Mouse (Mus musculus) limb, embryonic 12.5 days (tissue): ENCODE measurements around the gene Pheta2. TPM values are rescaled to one million over a fixed set of nuclear protein-coding genes. Genes with fewer than 3 reads are reported as not detected.

Source experiments
- ATAC-seq: fragments of 200-750 bp; cut with Nextera tagmentation; 2 replicates; pipeline ENCODE4 v1.8.0; 2017; ENCODE audit warnings: low read depth, moderate TSS enrichment; ENCODE audit not compliant: insufficient number of reproducible peaks, insufficient read depth, low FRiP score, low TSS enrichment
- H3K27ac ChIP-seq: fragments of 300-500 bp; sonication (generic); 2 replicates; pipeline ENCODE4 v1.5.1; 2016; ENCODE audit warnings: mild to moderate bottlenecking, moderate library complexity
- H3K27me3 ChIP-seq: fragments of 300-500 bp; sonication (generic); 2 replicates; pipeline ENCODE4 v1.6.1; 2016; ENCODE audit warnings: mild to moderate bottlenecking, moderate library complexity
- H3K36me3 ChIP-seq: fragments of 300-500 bp; sonication (generic); 2 replicates; pipeline ENCODE4 v1.6.1; 2016; ENCODE audit warnings: mild to moderate bottlenecking, moderate library complexity
- H3K4me1 ChIP-seq: fragments of 300-500 bp; sonication (generic); replicated peaks from 2 replicates; pipeline ENCODE4 v1.6.1; 2016
- H3K4me2 ChIP-seq: fragments of 300-500 bp; sonication (generic); 2 replicates; pipeline ENCODE4 v1.6.1; 2016; ENCODE audit warnings: mild to moderate bottlenecking, moderate library complexity
- H3K4me3 ChIP-seq: fragments of 300-500 bp; sonication (generic); replicated peaks from 2 replicates; pipeline ENCODE4 v1.5.1; 2016; ENCODE audit warnings: mild to moderate bottlenecking
- H3K9ac ChIP-seq: fragments of 300-500 bp; sonication (generic); replicated peaks from 2 replicates; pipeline ENCODE4 v1.6.1; 2016; ENCODE audit warnings: mild to moderate bottlenecking, moderate library complexity
- H3K9me3 ChIP-seq: fragments of 300-500 bp; sonication (generic); 2 replicates; pipeline ENCODE4 v1.6.1; 2016; ENCODE audit warnings: mild to moderate bottlenecking, moderate library complexity
- WGBS: fragments of 180-500 bp; shearing (Covaris S2); methylation state at CpG from one replicate; pipeline ENCODE4 v1.1.7; 2016; 5-methylcytosine and 5-hydroxymethylcytosine counted together
- polyA plus RNA-seq: library from polyadenylated mRNA; unstranded; fragments of >200 nt; fragmentation: Nextera tagmentation; extraction: Ambion mirVana; gene quantifications from 2 replicates; pipeline ENCODE4 v1.2.1, GENCODE M21; 2016

The Pheta2 gene
- polyA plus RNA-seq, 1 experiment from 2014 or later = 11.0 TPM

GRCm38 (mm10) chr15:82325382-82325781 is 13.4 kb upstream of the Pheta2 start:
- no peak for ATAC-seq
- 63% methylated on average over 2 of the region's 2 CpGs for WGBS
- Histone ChIP-seq H3K4me1 (0 out of 2 replicates have a peak, but pooled peaks cover 12% of the 10 kb centered on the region), H3K36me3 (peaks cover 19% of the 10 kb centered on the region), H3K27ac (no peak overlapping the region), H3K27me3 (no peaks in the 10 kb centered on the region), H3K9me3 (no peaks in the 10 kb centered on the region), H3K4me3 (no peak overlapping the region), H3K9ac (no peak overlapping the region), H3K4me2 (no peak overlapping the region)

- peaks cover 55% of the 10 kb centered on the region for H3K36me3 ChIP-seq
- H3K27ac ChIP-seq = no peak overlapping the region
- no peak overlapping the region for H3K4me2 ChIP-seq
- H3K27me3 ChIP-seq = peaks cover 4% of the 10 kb centered on the region
- H3K9ac ChIP-seq = no peak overlapping the region
- no peak for ATAC-seq
- H3K9me3 ChIP-seq = no peaks in the 10 kb centered on the region
- H3K4me3 ChIP-seq = no peak overlapping the region
- WGBS = 96% methylated on average over 4 of the region's 4 CpGs
- peaks cover 24% of the 10 kb centered on the region for H3K4me1 ChIP-seq
Observed at GRCm38 (mm10) chr15:82335194-82335593, 3.5 kb upstream of the Pheta2 start.

- H3K4me1 ChIP-seq = peaks cover 31% of the 10 kb centered on the region
Observed at GRCm38 (mm10) chr15:82336629-82337028, 2.1 kb upstream of the Pheta2 start.

GRCm38 (mm10) chr15:82337875-82338274 is 867 bp upstream of the Pheta2 start:
- no peaks in the 10 kb centered on the region for H3K9me3 ChIP-seq
- no peak overlapping the region for H3K27ac ChIP-seq
- H3K4me2 ChIP-seq = peak overlapping the region; percentile 63
- peaks cover 9% of the 10 kb centered on the region for H3K27me3 ChIP-seq
- 42% methylated on average over 4 of the region's 4 CpGs for WGBS
- H3K36me3 ChIP-seq = peaks cover 34% of the 10 kb centered on the region
- peak overlapping the region; percentile 62 for H3K9ac ChIP-seq
- H3K4me1 ChIP-seq = peaks cover 39% of the 10 kb centered on the region
- no peak for ATAC-seq
- peak overlapping the region; percentile 55 for H3K4me3 ChIP-seq

More at GRCm38 (mm10) chr15:82336629-82337028, 2.1 kb upstream of the Pheta2 start:
- Histone ChIP-seq H3K9me3 (no peaks in the 10 kb centered on the region), H3K36me3 (peaks cover 41% of the 10 kb centered on the region), H3K4me3 (no peak overlapping the region), H3K27ac (peak overlapping the region; percentile 32; the same call in 1 of the 2 replicates), H3K4me2 (no peak overlapping the region), H3K27me3 (peaks cover 9% of the 10 kb centered on the region), H3K9ac (no peak overlapping the region; the same call in 1 of the 2 replicates)
- WGBS = 63% methylated on average over 12 of the region's 12 CpGs
- no peak for ATAC-seq

GRCm38 (mm10) chr15:82339150-82339549 is 408 bp downstream of the Pheta2 start:
- Histone ChIP-seq H3K4me3 (peak overlapping the region; percentile 55), H3K4me1 (peaks cover 39% of the 10 kb centered on the region), H3K27ac (no peak overlapping the region), H3K4me2 (peak overlapping the region; percentile 63), H3K9me3 (no peaks in the 10 kb centered on the region), H3K27me3 (peaks cover 9% of the 10 kb centered on the region), H3K9ac (0 out of 2 replicates have a peak overlapping the region, but pooled peaks have one; percentile 35), H3K36me3 (peaks cover 28% of the 10 kb centered on the region)
- ATAC-seq = no peak
- WGBS = 57% methylated on average over 10 of the region's 10 CpGs

- WGBS = 75% methylated on average over 8 of the region's 8 CpGs
- Histone ChIP-seq H3K27ac (no peak overlapping the region), H3K27me3 (peaks cover 9% of the 10 kb centered on the region), H3K4me3 (no peak overlapping the region), H3K36me3 (peaks cover 22% of the 10 kb centered on the region), H3K4me1 (peaks cover 39% of the 10 kb centered on the region), H3K4me2 (no peak overlapping the region; the same call in 1 of the 2 replicates), H3K9me3 (no peaks in the 10 kb centered on the region), H3K9ac (no peak overlapping the region)
- no peak for ATAC-seq
Observed at GRCm38 (mm10) chr15:82339634-82340254, 1.0 kb downstream of the Pheta2 start.

- H3K9me3 ChIP-seq = no peaks in the 10 kb centered on the region
- WGBS = 45% methylated on average over 21 of the region's 21 CpGs
- peak overlapping the region; percentile 71 for H3K4me2 ChIP-seq
- peaks cover 39% of the 10 kb centered on the region for H3K4me1 ChIP-seq
- peaks cover 9% of the 10 kb centered on the region for H3K27me3 ChIP-seq
- no peak for ATAC-seq
- peaks cover 14% of the 10 kb centered on the region for H3K36me3 ChIP-seq
- peak overlapping the region; percentile 76 for H3K9ac ChIP-seq
- H3K4me3 ChIP-seq = peak overlapping the region; percentile 49
- H3K27ac ChIP-seq = peak overlapping the region; percentile 64; the same call in 1 of the 2 replicates
Observed at GRCm38 (mm10) chr15:82340414-82341035, 1.8 kb downstream of the Pheta2 start.

- Histone ChIP-seq H3K27me3 (peaks cover 9% of the 10 kb centered on the region), H3K36me3 (peaks cover 9% of the 10 kb centered on the region), H3K9ac (peak overlapping the region; percentile 76), H3K9me3 (no peaks in the 10 kb centered on the region), H3K4me2 (peak overlapping the region; percentile 71), H3K27ac (peak overlapping the region; percentile 64), H3K4me3 (peak overlapping the region; percentile 49), H3K4me1 (peaks cover 35% of the 10 kb centered on the region)
- ATAC-seq = no peak
- WGBS = 3% methylated on average over 40 of the region's 40 CpGs
Observed at GRCm38 (mm10) chr15:82341036-82341501, 2.3 kb downstream of the Pheta2 start.

- H3K27me3 ChIP-seq = peaks cover 9% of the 10 kb centered on the region
- peak overlapping the region; percentile 71 for H3K4me2 ChIP-seq
- 0 out of 2 replicates have a peak, but pooled peaks cover 2% of the 10 kb centered on the region for H3K36me3 ChIP-seq
- peak overlapping the region; percentile 64; the same call in 1 of the 2 replicates for H3K27ac ChIP-seq
- H3K4me1 ChIP-seq = peaks cover 31% of the 10 kb centered on the region
- H3K9ac ChIP-seq = peak overlapping the region; percentile 76
- WGBS = 65% methylated on average over 15 of the region's 15 CpGs
- ATAC-seq = no peak
- no peaks in the 10 kb centered on the region for H3K9me3 ChIP-seq
- peak overlapping the region; percentile 49 for H3K4me3 ChIP-seq
Observed at GRCm38 (mm10) chr15:82341675-82342542, 3.2 kb downstream of the Pheta2 start.

- Histone ChIP-seq H3K27ac (no peak overlapping the region), H3K4me1 (peaks cover 33% of the 10 kb centered on the region), H3K9me3 (no peaks in the 10 kb centered on the region), H3K36me3 (peaks cover 5% of the 10 kb centered on the region; the same call in 1 of the 2 replicates), H3K4me3 (no peak overlapping the region), H3K9ac (no peak overlapping the region), H3K27me3 (peaks cover 9% of the 10 kb centered on the region), H3K4me2 (no peak overlapping the region)
- 77% methylated on average over 5 of the region's 5 CpGs for WGBS
- ATAC-seq = no peak
Observed at GRCm38 (mm10) chr15:82342543-82342935, 3.8 kb downstream of the Pheta2 start.
